Mouse (Mus musculus) MEL (cell line): ENCODE data around the gene Pla1a. TPM values are rescaled to one million over a fixed set of nuclear protein-coding genes. Genes with fewer than 3 reads are reported as not detected.

ENCODE experiments used
- DNase-seq: peaks from one replicate; pipeline ENCODE4 v3.0.0; 2011; ENCODE audit warnings: low read depth, low spot score
- H3K27ac ChIP-seq: 2 replicates; pipeline ENCODE4 v1.5.1; 2012; ENCODE audit warnings: low read depth, mild to moderate bottlenecking, control low read depth, low read length, moderate library complexity; ENCODE audit not compliant: control insufficient read depth
- H3K27me3 ChIP-seq, 2 experiments: fragments of 150-350 bp in 1 of 2; sonication (generic) in 1 of 2; 2 replicates each; pipeline ENCODE4 v1.6.1; 2012; ENCODE audit warnings: low read length in 2 of 2, mild to moderate bottlenecking in 2 of 2, improper control_type of control experiment in 1 of 2, moderate library complexity in 1 of 2; ENCODE audit not compliant: insufficient read depth in 2 of 2, control insufficient read depth in 1 of 2
- H3K36me3 ChIP-seq, 2 experiments: 2 replicates each; pipeline ENCODE4 v1.6.1; 2012 to 2014; ENCODE audit warnings: low read length in 2 of 2, improper control_type of control experiment in 1 of 2, inconsistent platforms in 1 of 2, mild to moderate bottlenecking in 1 of 2; ENCODE audit not compliant: insufficient read depth in 2 of 2, control insufficient read depth in 1 of 2
- H3K4me1 ChIP-seq, 2 experiments: fragments of 150-350 bp in 1 of 2; sonication (generic) in 1 of 2; 2 replicates each; pipeline ENCODE4 v1.6.1; 2012; ENCODE audit warnings: low read length in 2 of 2, improper control_type of control experiment in 1 of 2, mild to moderate bottlenecking in 1 of 2; ENCODE audit not compliant: insufficient read depth in 2 of 2, control insufficient read depth in 1 of 2
- H3K4me3 ChIP-seq, 2 experiments: fragments of 150-350 bp in 1 of 2; sonication (generic) in 1 of 2; 2 replicates each; pipeline ENCODE4 v1.5.1; 2012; ENCODE audit warnings: low read depth in 2 of 2, low read length in 2 of 2, mild to moderate bottlenecking in 2 of 2, moderate library complexity in 2 of 2, control low read depth in 1 of 2, improper control_type of control experiment in 1 of 2; ENCODE audit not compliant: control insufficient read depth in 1 of 2, insufficient read depth in 1 of 2
- H3K79me2 ChIP-seq: 2 replicates; pipeline ENCODE4 v1.6.1; 2012; ENCODE audit warnings: mild to moderate bottlenecking, low read length, moderate library complexity; ENCODE audit not compliant: control insufficient read depth, poor library complexity, insufficient read depth
- H3K9ac ChIP-seq: 2 replicates; pipeline ENCODE4 v1.6.1; 2012; ENCODE audit warnings: low read depth, mild to moderate bottlenecking, control low read depth, low read length, moderate library complexity; ENCODE audit not compliant: control insufficient read depth, poor library complexity, severe bottlenecking
- H3K9me3 ChIP-seq: fragments of 150-350 bp; sonication (generic); replicated peaks from 2 replicates; pipeline ENCODE4 v1.6.1; 2012; ENCODE audit warnings: mild to moderate bottlenecking, low read length, improper control_type of control experiment, moderate library complexity; ENCODE audit not compliant: insufficient read depth
- CTCF ChIP-seq, 3 experiments: IDR thresholded peaks in 2 of 3; conservative IDR thresholded peaks in 1 of 3; 2 replicates each; pipeline ENCODE4 v1.5.1; 2011 to 2012; ENCODE audit warnings: low read length in 3 of 3, low read depth in 2 of 3, mild to moderate bottlenecking in 2 of 3, improper control_type of control experiment in 1 of 3, inconsistent platforms in 1 of 3, mixed read lengths in 1 of 3, moderate library complexity in 1 of 3; ENCODE audit not compliant: control insufficient read depth in 1 of 3, insufficient read depth in 1 of 3, poor library complexity in 1 of 3, severe bottlenecking in 1 of 3
- E2F4 ChIP-seq: IDR thresholded peaks from 2 replicates; pipeline ENCODE4 v1.6.1; 2011; ENCODE audit warnings: low read depth, low read length, improper control_type of control experiment, borderline replicate concordance
- ELF1 ChIP-seq: IDR thresholded peaks from 2 replicates; pipeline ENCODE4 v1.6.1; 2014; ENCODE audit warnings: low read depth, mild to moderate bottlenecking, inconsistent platforms, low read length, improper control_type of control experiment, moderate library complexity
- ETS1 ChIP-seq: IDR thresholded peaks from 2 replicates; pipeline ENCODE4 v1.6.1; 2012; ENCODE audit warnings: low read depth, mild to moderate bottlenecking, inconsistent platforms, low read length, improper control_type of control experiment, moderate library complexity
- GABPA ChIP-seq: IDR thresholded peaks from 2 replicates; pipeline ENCODE4 v1.6.1; 2012; ENCODE audit warnings: low read depth, mild to moderate bottlenecking, inconsistent platforms, low read length, improper control_type of control experiment, moderate library complexity
- GATA1 ChIP-seq: IDR thresholded peaks from 2 replicates; pipeline ENCODE4 v1.6.1; 2011; ENCODE audit warnings: low read depth, low read length, improper control_type of control experiment
- HCFC1 ChIP-seq: IDR thresholded peaks from 2 replicates; pipeline ENCODE4 v1.6.1; 2012; ENCODE audit warnings: low read depth, mild to moderate bottlenecking, inconsistent platforms, low read length, improper control_type of control experiment, moderate library complexity
- MAX ChIP-seq: IDR thresholded peaks from 2 replicates; pipeline ENCODE4 v1.6.1; 2011; ENCODE audit warnings: low read length, improper control_type of control experiment
- MAZ ChIP-seq: IDR thresholded peaks from 2 replicates; pipeline ENCODE4 v1.6.1; 2012; ENCODE audit warnings: low read depth, mild to moderate bottlenecking, inconsistent platforms, low read length, improper control_type of control experiment
- MEF2A ChIP-seq: IDR thresholded peaks from 2 replicates; pipeline ENCODE4 v1.6.1; 2014; ENCODE audit warnings: low read depth, mild to moderate bottlenecking, inconsistent platforms, low read length, improper control_type of control experiment; ENCODE audit not compliant: poor library complexity, insufficient replicate concordance, severe bottlenecking; ENCODE audit errors: extremely low read depth
- MYB ChIP-seq: IDR thresholded peaks from 2 replicates; pipeline ENCODE4 v1.6.1; 2011; ENCODE audit warnings: mild to moderate bottlenecking, low read depth, low read length, improper control_type of control experiment
- MYC ChIP-seq: IDR thresholded peaks from 2 replicates; pipeline ENCODE4 v1.6.1; 2011; ENCODE audit warnings: low read depth, mild to moderate bottlenecking, low read length, improper control_type of control experiment, moderate library complexity
- NELFE ChIP-seq: IDR thresholded peaks from 2 replicates; pipeline ENCODE4 v1.6.1; 2011; ENCODE audit warnings: low read depth, low read length, improper control_type of control experiment
- NRF1 ChIP-seq: IDR thresholded peaks from 2 replicates; pipeline ENCODE4 v1.6.1; 2014; ENCODE audit warnings: low read depth, mild to moderate bottlenecking, inconsistent platforms, low read length, improper control_type of control experiment, moderate library complexity; ENCODE audit not compliant: poor library complexity, insufficient read depth, severe bottlenecking
- POLR2AphosphoS2 ChIP-seq: IDR thresholded peaks from 2 replicates; pipeline ENCODE4 v1.6.1; 2011; ENCODE audit warnings: low read length, improper control_type of control experiment
- POLR2AphosphoS5 ChIP-seq: IDR thresholded peaks from 2 replicates; pipeline ENCODE4 v1.6.1; 2012; ENCODE audit warnings: low read depth, borderline replicate concordance, mild to moderate bottlenecking, inconsistent platforms, low read length, moderate library complexity, mixed read lengths
- RCOR1 ChIP-seq: IDR thresholded peaks from 2 replicates; pipeline ENCODE4 v1.6.1; 2012; ENCODE audit warnings: low read depth, mild to moderate bottlenecking, inconsistent platforms, low read length, improper control_type of control experiment
- TAL1 ChIP-seq: IDR thresholded peaks from 2 replicates; pipeline ENCODE4 v1.6.1; 2012; ENCODE audit warnings: mild to moderate bottlenecking, inconsistent platforms, low read length, moderate library complexity, mixed read lengths
- TBP ChIP-seq: IDR thresholded peaks from 2 replicates; pipeline ENCODE4 v1.8.0; 2011; ENCODE audit warnings: low read depth, low read length, improper control_type of control experiment
- TCF12 ChIP-seq: IDR thresholded peaks from 2 replicates; pipeline ENCODE4 v1.6.1; 2014; ENCODE audit warnings: low read depth, mild to moderate bottlenecking, inconsistent platforms, low read length, improper control_type of control experiment, moderate library complexity
- UBTF ChIP-seq: IDR thresholded peaks from 2 replicates; pipeline ENCODE4 v1.6.1; 2012; ENCODE audit warnings: low read depth, mild to moderate bottlenecking, inconsistent platforms, low read length, improper control_type of control experiment, moderate library complexity, borderline replicate concordance; ENCODE audit not compliant: insufficient read depth
- USF1 ChIP-seq: IDR thresholded peaks from 2 replicates; pipeline ENCODE4 v1.6.1; 2014; ENCODE audit warnings: low read depth, mild to moderate bottlenecking, inconsistent platforms, low read length, improper control_type of control experiment, moderate library complexity
- ZKSCAN1 ChIP-seq: IDR thresholded peaks from 2 replicates; pipeline ENCODE4 v1.6.1; 2012; ENCODE audit warnings: low read depth, mild to moderate bottlenecking, inconsistent platforms, low read length, improper control_type of control experiment, moderate library complexity
- ZMIZ1 ChIP-seq: IDR thresholded peaks from 2 replicates; pipeline ENCODE4 v1.6.1; 2012; ENCODE audit warnings: low read depth, mild to moderate bottlenecking, inconsistent platforms, low read length, improper control_type of control experiment, moderate library complexity
- polyA plus RNA-seq, 2 experiments: library from polyadenylated mRNA; stranded (reverse) in 1 of 2; unstranded in 1 of 2; fragments of >175 nt in 1 of 2; fragments of >200 nt in 1 of 2; gene quantifications; 2 replicates each; pipeline versions ENCODE4 v1.2.1 to v1.2.4; 2012; ENCODE audit warnings: low replicate concordance in 2 of 2, low read depth in 1 of 2; ENCODE audit not compliant: insufficient read length in 2 of 2, insufficient read depth in 1 of 2, missing spikeins in 1 of 2
- total RNA-seq: library from RNA; depleted of rRNA; stranded (reverse); fragments of 300-350 nt; gene quantifications from 2 replicates; pipeline ENCODE4 v1.2.3, GENCODE M21; 2012

Gene Pla1a
- total and polyA plus RNA-seq, 3 experiments: 0.04 TPM; not detected in 2

DNA sequence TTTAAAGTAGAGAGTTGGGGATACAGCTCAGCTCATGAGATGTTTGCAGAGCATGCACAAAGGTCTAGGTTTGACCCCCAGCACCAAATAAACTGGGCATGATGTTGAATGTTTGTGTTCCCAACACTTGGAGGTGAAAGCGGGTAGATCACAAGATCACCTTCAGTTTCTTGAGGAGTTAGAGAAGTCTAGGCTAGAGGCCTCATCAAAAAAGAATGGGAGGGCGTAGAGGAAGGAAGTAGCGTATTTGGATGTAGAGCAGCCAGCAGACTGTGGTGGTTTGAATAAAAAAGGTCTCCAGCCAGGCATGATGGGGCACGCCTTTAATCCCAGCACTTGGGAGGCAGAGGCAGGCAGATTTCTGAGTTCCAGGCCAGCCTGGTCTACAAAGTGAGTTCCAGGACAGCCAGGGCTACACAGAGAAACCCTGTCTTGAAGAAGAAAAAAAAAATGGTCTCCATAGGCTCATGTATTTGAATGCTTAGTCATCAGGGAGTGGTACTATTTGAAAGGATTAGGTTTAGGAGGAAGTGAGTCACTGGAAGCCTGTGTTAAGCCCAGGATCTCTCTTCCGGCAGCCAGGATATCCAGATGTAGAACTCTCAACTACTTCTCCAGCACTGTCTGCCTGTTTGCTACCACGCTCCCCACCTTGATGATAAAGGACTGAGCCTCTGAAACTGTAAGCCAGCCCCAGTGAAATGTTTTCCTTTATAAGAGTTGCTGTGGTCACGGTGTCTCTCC is 10.9 kb upstream of the Pla1a start:
- no peak overlapping the region for H3K9ac ChIP-seq
- no peak overlapping the region for H3K27ac ChIP-seq
- H3K27me3 ChIP-seq: no peaks in the 10 kb centered on the region
- TF ChIP-seq POLR2AphosphoS5 (no peak), MAZ (no peak), NELFE (no peak), ELF1 (no peak), MYB (no peak), ZMIZ1 (no peak), MYC (no peak), USF1 (no peak)
- no peaks in the 10 kb centered on the region for H3K9me3 ChIP-seq
- H3K4me1 ChIP-seq: no peaks in the 10 kb centered on the region
- DNase-seq: peak; percentile 40
- H3K79me2 ChIP-seq: no peaks in the 10 kb centered on the region
- no peaks in the 10 kb centered on the region; a peak in 1 of 4 replicates for H3K36me3 ChIP-seq
- H3K4me3 ChIP-seq: no peak overlapping the region

DNA sequence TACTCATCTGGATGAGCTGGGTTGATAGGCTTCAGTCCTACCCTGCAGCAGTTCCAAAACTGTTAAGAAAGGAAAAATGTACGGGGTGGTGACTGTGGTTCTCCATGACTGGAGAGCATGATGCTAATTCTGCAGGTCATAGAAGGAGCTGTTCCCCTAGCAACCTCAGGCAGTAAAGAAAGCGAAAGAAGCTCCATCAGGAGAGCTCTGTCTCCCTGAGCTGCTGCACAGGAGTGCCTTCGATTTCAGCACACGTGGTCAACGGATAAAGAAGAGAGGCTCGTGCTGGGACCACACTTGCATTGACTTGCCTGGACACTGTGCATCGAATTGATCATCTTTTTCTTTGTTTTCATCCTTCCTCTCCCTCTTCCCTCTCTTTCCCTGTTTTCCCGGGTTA is 9.3 kb upstream of the Pla1a start:
- Histone ChIP-seq H3K36me3 (no peaks in the 10 kb centered on the region; a peak in 1 of 4 replicates), H3K27ac (no peak overlapping the region), H3K9ac (no peak overlapping the region)

DNA sequence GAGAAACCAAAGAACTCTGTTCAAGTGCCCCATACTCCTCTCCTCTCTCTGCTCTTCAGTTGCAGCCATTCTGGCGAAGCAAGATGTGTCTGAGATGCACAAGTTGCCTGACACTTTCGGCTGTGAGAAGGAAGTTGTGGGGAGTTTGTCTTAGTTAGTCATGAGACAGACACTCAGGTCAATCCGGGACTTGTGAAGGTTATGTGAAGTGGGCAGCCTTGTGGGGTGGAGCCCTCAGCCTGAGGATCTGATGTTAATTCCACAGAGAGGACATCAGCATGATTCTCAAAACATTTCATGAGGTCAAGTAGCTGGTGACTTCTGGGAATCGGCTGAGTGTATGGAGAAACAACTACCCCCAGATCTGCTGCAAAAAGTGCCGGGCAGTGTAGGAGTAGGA is 8.7 kb upstream of the Pla1a start:
- Histone ChIP-seq H3K9me3 (no peaks in the 10 kb centered on the region), H3K4me3 (no peak overlapping the region), H3K79me2 (no peaks in the 10 kb centered on the region), H3K4me1 (no peaks in the 10 kb centered on the region), H3K9ac (no peak overlapping the region), H3K27ac (no peak overlapping the region), H3K27me3 (no peaks in the 10 kb centered on the region), H3K36me3 (no peaks in the 10 kb centered on the region; a peak in 1 of 4 replicates)
- TF ChIP-seq TBP (no peak), HCFC1 (no peak), ZKSCAN1 (no peak), RCOR1 (no peak), TAL1 (no peak), POLR2AphosphoS2 (no peak), UBTF (no peak), CTCF (IDR thresholded peaks at IDR 0.05 in 2 of 3, conservative IDR thresholded peaks at IDR 0.05 in 1 of 3; ENCODE audit: control insufficient read depth in 1 of 3, insufficient read depth in 1 of 3, low read depth in 2 of 3, low read length in 3 of 3, poor library complexity in 1 of 3, severe bottlenecking in 1 of 3) (no peak), TCF12 (no peak), GABPA (no peak), ETS1 (no peak), MAX (no peak), MYB (no peak), NRF1 (no peak)
- no peak for DNase-seq

More for the DNA sequence above, 9.3 kb upstream of the Pla1a start:
- TF ChIP-seq ETS1: no peak
- TF ChIP-seq GABPA: no peak
- no peak for TF ChIP-seq GATA1
- no peak for TF ChIP-seq USF1
- TF ChIP-seq MEF2A: no peak
- no peak for TF ChIP-seq E2F4
- no peak for TF ChIP-seq HCFC1
- TF ChIP-seq RCOR1: no peak
- no peak for DNase-seq
- Histone ChIP-seq H3K9me3 (no peaks in the 10 kb centered on the region), H3K4me1 (no peaks in the 10 kb centered on the region), H3K27me3 (no peaks in the 10 kb centered on the region), H3K4me3 (no peak overlapping the region), H3K79me2 (no peaks in the 10 kb centered on the region)
